Mouse (Mus musculus) bone marrow macrophage, adult 2 months (primary cell): ENCODE measurements around the gene Cpvl.

Experiments
- CTCF ChIP-seq: IDR thresholded peaks from 2 replicates; pipeline ENCODE4 v1.5.1; 2012; ENCODE audit warnings: low read depth, mild to moderate bottlenecking, low read length, moderate library complexity
- POLR2A ChIP-seq: IDR thresholded peaks from 2 replicates; pipeline ENCODE4 v1.6.1; 2012; ENCODE audit warnings: mild to moderate bottlenecking, low read depth, low read length, borderline replicate concordance

DNA sequence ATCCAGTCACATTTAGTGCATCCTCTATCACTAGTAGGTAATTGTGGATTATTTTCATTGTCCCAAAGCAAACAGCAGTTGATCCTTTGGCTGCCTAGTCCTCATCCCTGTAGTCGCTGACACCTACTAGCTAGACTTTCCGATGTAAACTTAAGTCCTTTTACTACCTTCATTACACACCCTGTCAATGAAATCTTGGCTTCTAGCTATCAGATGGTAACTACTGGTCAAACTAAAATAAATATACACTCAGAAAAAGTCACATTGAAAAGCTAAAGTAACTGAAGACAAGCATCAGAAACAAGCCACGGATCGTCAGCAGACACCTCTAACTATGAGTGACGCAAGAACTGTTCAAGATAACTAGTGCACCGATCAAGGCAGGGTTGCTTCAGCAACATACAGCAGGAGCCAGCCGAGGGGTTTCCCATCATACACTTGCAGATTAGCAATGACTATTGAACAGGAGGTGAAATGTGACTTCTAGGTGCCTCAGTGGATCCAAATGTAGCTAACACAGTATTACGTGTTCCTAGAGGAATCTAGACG lies 103.5 kb downstream of the Cpvl start:
- TF ChIP-seq CTCF (no peak), POLR2A (no peak)
